Comparison of ENCODE assay signal across 13 mouse cellular contexts in the genomic region with DNA sequence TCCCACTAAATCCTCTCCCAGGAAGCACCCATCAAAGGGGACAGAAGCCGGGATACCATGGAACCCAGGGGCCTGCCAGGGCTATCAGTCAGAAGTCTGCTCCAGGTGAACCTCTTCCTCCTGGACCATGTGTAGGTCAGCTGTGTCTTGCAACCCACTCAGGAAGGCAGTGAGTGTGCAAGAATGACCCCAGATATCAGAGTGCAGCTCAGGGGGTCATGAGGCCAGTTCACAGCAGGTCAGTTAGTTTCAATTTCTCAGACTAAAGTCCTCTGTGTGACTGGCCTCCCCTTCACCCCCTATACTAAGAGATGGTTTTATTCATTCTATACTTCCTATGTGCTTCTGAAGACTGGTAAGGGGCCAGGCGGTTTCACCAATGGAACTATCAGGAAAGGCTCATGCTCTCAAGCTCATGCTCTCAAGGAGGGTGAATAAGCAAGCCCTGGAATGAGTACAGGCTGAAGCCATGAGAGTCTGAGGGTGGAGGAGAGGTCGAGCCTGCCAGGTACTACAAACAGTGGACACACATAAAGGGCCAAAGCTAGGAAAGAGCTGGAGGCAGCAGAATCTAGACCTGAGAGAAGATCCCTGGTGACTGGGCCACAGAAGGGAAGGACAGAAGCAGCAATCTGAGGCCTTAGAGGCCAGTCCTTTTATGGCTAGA. TPM values are rescaled to one million over a fixed set of nuclear protein-coding genes. Genes with fewer than 3 reads are reported as not detected.
A peak's percentile ranks its signal among the peaks of the same experiment; 100 is the strongest.
DNase-seq lines count a peak whose midpoint lies in the region; ATAC-seq and TF ChIP-seq lines count a peak whose summit lies in the region.
"Had no signal": no experiment of that assay in that cellular context is flagged by ENCODE, and none has a peak within 500 bp of the region (broad histone marks: within the 10 kb centered on the region; RNA-seq: fewer than 3 reads in every experiment).

No protein-coding gene starts in this region.

- no peak for TF ChIP-seq CTCF in kidney, adult 2 months (conservative IDR thresholded peaks at IDR 0.05; ENCODE audit: insufficient read depth, insufficient read length, low read depth, low read length)
- no peak for TF ChIP-seq CTCF in E14TG2a.4 (conservative IDR thresholded peaks at IDR 0.05; ENCODE audit: low read length)

- H3K4me1 ChIP-seq in kidney, adult 2 months (ENCODE audit: control insufficient read depth, insufficient read depth, low read length): peaks cover 21% of the 10 kb centered on the region
- peaks cover 92% of the 10 kb centered on the region for H3K4me1 ChIP-seq in E14TG2a.4 (replicated peaks; ENCODE audit: low read depth, low read length)
- peaks cover 37% of the 10 kb centered on the region for H3K4me1 ChIP-seq in hindbrain, embryonic 13.5 days (replicated peaks)
- peaks cover 27% of the 10 kb centered on the region for H3K4me1 ChIP-seq in midbrain, embryonic 12.5 days
- peaks cover 46% of the 10 kb centered on the region for H3K4me1 ChIP-seq in heart, embryonic 12.5 days (replicated peaks)

- DNase-seq in kidney, adult 2 months: peak; percentile 25
- no peak for DNase-seq in kidney, postnatal 14 days
- DNase-seq in cerebellum, adult 9-11 months: no peak
- no peak for DNase-seq in left cerebral cortex, adult 11 months (ENCODE audit: low spot score)
- DNase-seq: cerebellum, postnatal 36 days; kidney, adult 9 months; right cerebral cortex, postnatal 25 days had no signal

- ATAC-seq in hindbrain, embryonic 13.5 days (ENCODE audit: low FRiP score): 0 out of 2 replicates have a peak, but pooled peaks have one; percentile 3
- ATAC-seq in midbrain, embryonic 12.5 days (ENCODE audit: low FRiP score, low read depth): no peak
- no peak for ATAC-seq in heart, embryonic 12.5 days (ENCODE audit: insufficient number of reproducible peaks, low FRiP score)

- no peaks in the 10 kb centered on the region for H3K9me3 ChIP-seq in E14TG2a.4 (ENCODE audit: low read length)
- no peaks in the 10 kb centered on the region for H3K9me3 ChIP-seq in hindbrain, embryonic 13.5 days
- no peaks in the 10 kb centered on the region for H3K9me3 ChIP-seq in midbrain, embryonic 12.5 days
- H3K9me3 ChIP-seq in heart, embryonic 12.5 days (replicated peaks): no peaks in the 10 kb centered on the region
- H3K9me3 ChIP-seq: heart, embryonic 15.5 days had no signal

- H3K27ac ChIP-seq in kidney, adult 2 months (ENCODE audit: insufficient read depth, low read depth, low read length): no peak overlapping the region
- peak overlapping the region; percentile 83 for H3K27ac ChIP-seq in hindbrain, embryonic 13.5 days
- 0 out of 2 replicates have a peak overlapping the region, but pooled peaks have one; percentile 36 for H3K27ac ChIP-seq in midbrain, embryonic 12.5 days (replicated peaks)
- no peak overlapping the region for H3K27ac ChIP-seq in heart, embryonic 12.5 days (ENCODE audit: poor library complexity, severe bottlenecking)
- H3K27ac ChIP-seq: heart, embryonic 15.5 days; liver, embryonic 14.5 days had no signal

- no peak for TF ChIP-seq POLR2A in kidney, adult 2 months (IDR thresholded peaks at IDR 0.05; ENCODE audit: low read depth, low read length)

- H3K27me3 ChIP-seq in kidney, adult 2 months (replicated peaks; ENCODE audit: control insufficient read depth, insufficient read depth, low read length): no peaks in the 10 kb centered on the region
- H3K27me3 ChIP-seq in E14TG2a.4 (ENCODE audit: insufficient read depth, low read length): no peaks in the 10 kb centered on the region
- H3K27me3 ChIP-seq in hindbrain, embryonic 13.5 days: no peaks in the 10 kb centered on the region
- H3K27me3 ChIP-seq in midbrain, embryonic 12.5 days: no peaks in the 10 kb centered on the region
- no peaks in the 10 kb centered on the region for H3K27me3 ChIP-seq in heart, embryonic 12.5 days (replicated peaks)
- H3K27me3 ChIP-seq: heart, embryonic 15.5 days had no signal

- H3K4me3 ChIP-seq in kidney, adult 2 months (ENCODE audit: insufficient read depth, low read depth, low read length): no peak overlapping the region
- peak overlapping the region; percentile 24; the same call in 1 of the 2 replicates for H3K4me3 ChIP-seq in E14TG2a.4 (replicated peaks; ENCODE audit: low read length)
- no peak overlapping the region for H3K4me3 ChIP-seq in hindbrain, embryonic 13.5 days
- no peak overlapping the region for H3K4me3 ChIP-seq in midbrain, embryonic 12.5 days
- no peak overlapping the region for H3K4me3 ChIP-seq in heart, embryonic 12.5 days
- H3K4me3 ChIP-seq: heart, embryonic 15.5 days had no signal

- peak overlapping the region; percentile 15; the same call in 1 of the 2 replicates for H3K4me2 ChIP-seq in hindbrain, embryonic 13.5 days
- H3K4me2 ChIP-seq in midbrain, embryonic 12.5 days (replicated peaks): no peak overlapping the region
- no peak overlapping the region for H3K4me2 ChIP-seq in heart, embryonic 12.5 days
- H3K4me2 ChIP-seq: heart, embryonic 15.5 days had no signal

- H3K36me3 ChIP-seq in kidney, adult 2 months (ENCODE audit: control insufficient read depth, insufficient read depth, low read length): no peaks in the 10 kb centered on the region
- H3K36me3 ChIP-seq in E14TG2a.4 (ENCODE audit: insufficient read depth, low read length): peaks cover 86% of the 10 kb centered on the region
- H3K36me3 ChIP-seq in hindbrain, embryonic 13.5 days: no peaks in the 10 kb centered on the region
- 0 out of 2 replicates have a peak, but pooled peaks cover 3% of the 10 kb centered on the region for H3K36me3 ChIP-seq in midbrain, embryonic 12.5 days
- no peaks in the 10 kb centered on the region for H3K36me3 ChIP-seq in heart, embryonic 12.5 days
- H3K36me3 ChIP-seq: heart, embryonic 15.5 days had no signal

- WGBS in kidney, adult 2 months: 68% methylated on average over 3 of the region's 3 CpGs
- WGBS in hindbrain, embryonic 13.5 days: 77% methylated on average over 3 of the region's 3 CpGs
- WGBS in midbrain, embryonic 12.5 days: 70% methylated on average over 3 of the region's 3 CpGs
- WGBS in heart, embryonic 12.5 days: 71% methylated on average over 3 of the region's 3 CpGs

- H3K9ac ChIP-seq in hindbrain, embryonic 13.5 days: 0 out of 2 replicates have a peak overlapping the region, but pooled peaks have one; percentile 29
- H3K9ac ChIP-seq in midbrain, embryonic 12.5 days (replicated peaks): no peak overlapping the region
- no peak overlapping the region for H3K9ac ChIP-seq in heart, embryonic 12.5 days
- H3K9ac ChIP-seq: heart, embryonic 15.5 days; liver, embryonic 14.5 days had no signal

RNA-seq across cellular contexts. Expression of gene Itpk1, which starts 19.9 kb away (rescaled TPM):
- polyA plus RNA-seq in kidney, adult 2 months (2012; rRNA removed): 27.6 and 29.0 TPM in 2 replicates
- polyA plus RNA-seq in hindbrain, embryonic 13.5 days (2015; fragmentation: Nextera tagmentation; extraction: Ambion mirVana): 23.0 and 23.4 TPM in 2 replicates
- polyA plus RNA-seq in midbrain, embryonic 12.5 days (2016; fragmentation: Nextera tagmentation; extraction: Ambion mirVana): 15.4 and 17.2 TPM in 2 replicates
- polyA plus RNA-seq in heart, embryonic 12.5 days (2016; fragmentation: Nextera tagmentation; extraction: Ambion mirVana): 5.5 and 6.9 TPM in 2 replicates

RNA-seq across cellular contexts. Expression of gene Moap1, which starts 58.6 kb away (rescaled TPM):
- polyA plus RNA-seq in kidney, adult 2 months (2012; rRNA removed): 0.49 and 0.74 TPM in 2 replicates
- 51.7 and 54.3 TPM in 2 replicates for polyA plus RNA-seq in hindbrain, embryonic 13.5 days (2015; fragmentation: Nextera tagmentation; extraction: Ambion mirVana)
- polyA plus RNA-seq in midbrain, embryonic 12.5 days (2016; fragmentation: Nextera tagmentation; extraction: Ambion mirVana): 36.8 and 41.6 TPM in 2 replicates
- 17.4 and 18.6 TPM in 2 replicates for polyA plus RNA-seq in heart, embryonic 12.5 days (2016; fragmentation: Nextera tagmentation; extraction: Ambion mirVana)

RNA-seq across cellular contexts. Expression of gene Tmem251, which starts 58.7 kb away (rescaled TPM):
- 2.2 and 2.9 TPM in 2 replicates for polyA plus RNA-seq in kidney, adult 2 months (2012; rRNA removed)
- 11.5 and 12.2 TPM in 2 replicates for polyA plus RNA-seq in hindbrain, embryonic 13.5 days (2015; fragmentation: Nextera tagmentation; extraction: Ambion mirVana)
- 12.6 TPM in 2 replicates for polyA plus RNA-seq in midbrain, embryonic 12.5 days (2016; fragmentation: Nextera tagmentation; extraction: Ambion mirVana)
- polyA plus RNA-seq in heart, embryonic 12.5 days (2016; fragmentation: Nextera tagmentation; extraction: Ambion mirVana): 7.1 and 8.2 TPM in 2 replicates

Comparison
In these comparisons a context has a peak if more than half of its experiments do, and no peak if none do; other contexts are left out.
1. H3K27ac ChIP-seq: peak in hindbrain, embryonic 13.5 days (single experiment) and midbrain, embryonic 12.5 days (single experiment); none in kidney, adult 2 months (single experiment) and heart, embryonic 12.5 days (single experiment).
2. RNA of gene Moap1, which starts 58.6 kb away (polyA plus RNA-seq): 51.7 to 54.3 TPM in hindbrain, embryonic 13.5 days, 36.8 to 41.6 TPM in midbrain, embryonic 12.5 days and 17.4 to 18.6 TPM in heart, embryonic 12.5 days; 0.49 to 0.74 TPM in kidney, adult 2 months; every median in the first group is over 10 times any median in the second.